Mouse (Mus musculus): ENCODE data around the gene Calca.

- TF ChIP-seq CTCF (IDR thresholded peaks at IDR 0.05; ENCODE audit: low read depth, low read length) = no peak
- TF ChIP-seq TAL1 (conservative IDR thresholded peaks at IDR 0.05; ENCODE audit: low read depth, low read length) = no peak
- no peak for TF ChIP-seq GATA1 (IDR thresholded peaks at IDR 0.05; ENCODE audit: borderline replicate concordance, low read length)
- TF ChIP-seq POLR2AphosphoS5 (IDR thresholded peaks at IDR 0.05; ENCODE audit: insufficient replicate concordance, low read depth, low read length) = no peak
- no peak for TF ChIP-seq GATA2 (IDR thresholded peaks at IDR 0.05; ENCODE audit: borderline replicate concordance, low read depth, low read length)
These were observed 19.4 kb downstream of the Calca start for GRCm38 (mm10) chr7:114616759-114617158.
